Mouse (Mus musculus) induced T-regulatory cell, adult 2 months (primary cell): ENCODE measurements at regions not wholly inside any gene's neighbourhood (a gene's known extent, or its start where the extent isn't known, plus 50 kb on each side); places are given as distances from the start of the nearest gene placed in this dataset.

Source experiments
- DNase-seq: peaks from one replicate; pipeline ENCODE4 v3.0.0-alpha.2; 2012; ENCODE audit warnings: low read depth

DNA sequence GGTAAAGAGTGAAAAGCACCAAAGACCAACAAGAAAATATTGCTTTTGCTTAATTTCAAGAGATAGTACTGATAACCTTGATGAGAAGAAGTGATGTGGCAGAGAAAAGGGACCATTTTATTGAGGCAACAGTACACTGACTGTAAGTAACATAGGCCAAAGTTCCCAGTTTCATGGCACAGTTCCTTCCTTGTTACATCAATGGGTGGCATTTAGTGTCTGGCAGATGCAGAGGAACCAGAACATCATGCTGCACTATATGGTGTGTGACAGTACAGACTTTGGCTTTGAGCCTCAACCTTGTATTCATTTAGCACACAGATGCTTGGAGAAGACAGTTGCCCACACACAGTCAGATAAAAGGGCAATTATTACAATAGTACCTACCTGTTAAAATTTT is 123.7 kb upstream of the Tent5a start:
- no peak for DNase-seq

DNA sequence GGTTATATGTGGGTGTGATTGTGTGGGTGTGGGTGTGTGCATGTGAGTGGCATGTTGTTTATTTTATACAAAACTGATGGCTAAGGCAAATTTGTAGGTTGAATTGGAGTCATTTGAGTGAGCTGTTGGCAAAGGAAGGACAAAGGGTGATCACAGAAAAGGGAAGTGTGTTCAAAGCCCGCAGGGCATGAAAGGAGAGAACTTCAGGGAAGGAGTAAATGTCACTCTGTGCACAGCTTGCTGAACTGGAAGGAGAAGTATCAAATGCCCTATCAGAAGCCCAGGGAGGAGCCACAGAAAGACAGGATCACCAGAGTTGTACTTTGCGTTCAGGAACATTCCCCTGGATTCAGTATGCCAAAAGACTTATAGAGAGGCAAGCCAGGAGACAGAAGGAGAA is 122.3 kb upstream of the Tent5a start:
- DNase-seq = no peak

- no peak for DNase-seq
Measured at GRCm38 (mm10) chr9:85442761-85443505, 115.8 kb upstream of the Tent5a start.

DNA sequence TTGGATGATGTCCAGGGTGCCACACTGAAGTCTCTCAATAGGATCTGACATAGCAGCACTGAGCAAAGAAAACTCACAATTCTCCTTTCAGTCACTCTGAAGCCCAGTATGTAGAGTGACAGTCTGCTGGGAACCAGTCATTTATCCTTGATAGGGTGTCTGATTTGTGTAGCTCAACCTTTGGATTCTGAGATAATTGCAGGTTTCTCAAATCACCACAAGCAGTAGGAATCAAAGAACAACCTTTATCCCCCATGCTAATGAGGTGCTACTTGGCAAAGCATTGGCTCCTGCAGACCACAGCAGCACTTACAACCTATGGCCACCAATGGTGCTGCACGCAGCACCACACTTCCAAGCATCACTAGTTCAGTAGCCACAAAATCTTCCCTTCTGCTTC is 112.5 kb upstream of the Tent5a start:
- DNase-seq = no peak

DNA sequence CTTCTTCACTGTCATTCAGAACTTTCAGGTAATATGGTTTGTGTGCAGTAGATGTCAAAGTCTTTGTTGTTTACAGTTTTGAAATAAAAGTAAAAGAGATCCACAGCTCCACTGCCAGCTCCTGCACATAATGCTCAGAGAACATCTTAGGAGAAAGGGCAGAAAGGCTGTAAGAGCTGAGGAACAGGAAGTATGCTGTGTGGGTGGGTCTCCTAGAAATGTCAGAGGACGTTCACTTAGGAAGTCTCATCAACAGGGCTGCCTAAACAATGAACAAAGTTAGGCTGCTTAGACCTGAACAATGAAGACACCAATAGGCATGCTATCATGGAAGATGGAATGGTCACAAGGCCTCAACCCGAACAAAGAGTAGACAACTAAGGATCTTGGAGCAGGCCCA is 105.1 kb upstream of the Tent5a start:
- DNase-seq = no peak

DNA sequence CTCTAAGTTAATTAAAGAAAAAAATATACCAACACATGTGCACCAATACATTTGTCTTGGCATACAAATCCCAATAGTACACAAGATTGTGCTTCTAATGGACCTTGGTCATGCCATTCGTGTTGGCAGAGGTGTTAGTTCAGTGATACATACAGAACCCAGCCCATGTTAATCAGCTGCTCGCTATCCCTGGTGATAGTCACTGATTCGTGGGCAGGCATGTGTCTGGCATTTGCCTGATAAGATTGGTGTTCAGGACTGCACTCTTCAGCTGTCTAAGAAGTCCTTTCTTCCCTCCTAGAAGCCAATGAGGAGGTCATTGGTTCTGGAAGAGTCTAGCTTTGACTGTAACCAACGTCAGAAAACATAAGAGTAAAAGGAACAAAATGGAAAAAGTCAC is 99.7 kb upstream of the Tent5a start:
- no peak for DNase-seq

DNA sequence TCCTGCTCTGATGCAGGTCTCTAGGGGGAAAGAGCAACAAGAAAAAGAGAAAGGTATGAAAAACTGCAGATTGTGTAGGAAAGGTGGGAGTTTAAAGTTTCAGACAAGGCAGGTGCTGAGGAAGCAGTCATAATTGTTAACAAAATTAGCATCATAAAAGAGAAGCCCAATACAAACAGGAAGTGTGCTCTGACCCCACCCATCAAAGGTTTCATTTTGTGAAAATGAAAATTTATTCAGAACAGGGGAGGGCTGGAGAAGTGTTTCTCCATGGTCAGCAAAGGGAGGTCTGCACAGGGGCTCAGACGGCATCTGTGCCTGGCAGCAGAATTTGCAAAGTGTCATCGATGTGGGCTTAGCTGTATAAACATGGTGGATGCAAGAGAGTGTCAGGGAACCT is 96.8 kb upstream of the Tent5a start:
- peak; percentile 7 for DNase-seq

DNA sequence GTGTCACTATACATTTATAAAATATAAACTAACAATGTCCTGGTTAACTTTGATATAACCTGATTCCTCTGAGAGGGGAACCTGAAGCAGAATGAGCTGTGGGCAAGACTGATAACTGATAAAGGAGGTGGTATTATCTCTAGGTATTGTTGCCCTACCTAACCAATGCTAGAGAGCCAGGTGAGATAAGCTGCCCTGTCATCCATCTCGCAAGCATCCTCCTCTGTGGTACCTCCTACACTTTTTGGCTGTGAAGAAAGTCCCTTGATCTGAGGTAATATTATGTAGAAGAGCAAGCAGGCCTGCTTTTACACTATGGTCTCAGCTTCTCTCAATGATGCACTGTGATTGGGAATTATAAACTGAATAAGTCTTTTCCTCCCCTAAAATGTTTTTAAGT is 87.2 kb upstream of the Tent5a start:
- peak; percentile 60 for DNase-seq

GRCm38 (mm10) chr9:85413813-85414212 is 86.7 kb upstream of the Tent5a start:
- DNase-seq = peak; percentile 82

- DNase-seq = peak; percentile 35
Measured at GRCm38 (mm10) chr9:85410643-85411296, 83.6 kb upstream of the Tent5a start.

GRCm38 (mm10) chr9:85409974-85410506 is 82.9 kb upstream of the Tent5a start:
- no peak for DNase-seq

DNA sequence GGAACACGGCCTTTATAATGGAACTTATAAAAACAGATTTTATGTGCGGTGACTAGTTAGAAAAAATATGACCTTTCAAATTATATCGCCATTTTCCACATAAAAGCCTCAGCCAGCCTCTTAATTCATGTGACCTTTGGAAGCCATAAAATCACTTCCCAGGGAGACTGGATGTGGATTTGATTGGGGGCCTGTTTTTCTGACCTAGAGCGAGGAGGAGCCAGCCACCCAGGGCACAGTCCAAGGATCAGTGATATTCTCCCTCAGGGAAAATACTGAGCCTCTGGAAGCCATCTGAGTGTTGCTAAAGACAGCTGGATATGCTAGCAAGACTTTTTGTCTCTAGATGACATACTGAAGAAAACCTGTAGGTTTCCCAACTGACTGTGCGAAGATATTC is 81.3 kb upstream of the Tent5a start:
- no peak for DNase-seq

GRCm38 (mm10) chr9:85407592-85407991 is 80.4 kb upstream of the Tent5a start:
- DNase-seq = no peak

DNA sequence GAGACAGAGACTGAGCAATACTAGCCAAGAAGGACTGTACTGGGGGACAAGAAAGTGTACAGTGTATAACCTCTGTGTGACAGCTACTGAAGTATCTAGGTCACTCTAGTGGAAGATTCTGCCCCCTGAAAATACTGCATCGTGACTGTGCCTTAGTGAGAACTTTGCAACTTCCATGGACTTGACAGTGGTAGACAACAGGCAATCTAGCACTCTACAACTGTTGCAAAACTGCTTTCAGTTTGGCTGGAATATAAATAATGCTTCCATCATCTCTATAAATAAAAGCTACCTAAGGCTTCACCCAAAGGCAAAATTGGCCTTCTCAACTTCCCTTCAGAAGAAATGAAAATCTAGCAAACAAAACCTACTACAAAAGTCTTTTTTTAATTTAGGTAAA is 74.6 kb upstream of the Tent5a start:
- DNase-seq = no peak

GRCm38 (mm10) chr9:85400600-85401313 is 73.6 kb upstream of the Tent5a start:
- no peak for DNase-seq

DNA sequence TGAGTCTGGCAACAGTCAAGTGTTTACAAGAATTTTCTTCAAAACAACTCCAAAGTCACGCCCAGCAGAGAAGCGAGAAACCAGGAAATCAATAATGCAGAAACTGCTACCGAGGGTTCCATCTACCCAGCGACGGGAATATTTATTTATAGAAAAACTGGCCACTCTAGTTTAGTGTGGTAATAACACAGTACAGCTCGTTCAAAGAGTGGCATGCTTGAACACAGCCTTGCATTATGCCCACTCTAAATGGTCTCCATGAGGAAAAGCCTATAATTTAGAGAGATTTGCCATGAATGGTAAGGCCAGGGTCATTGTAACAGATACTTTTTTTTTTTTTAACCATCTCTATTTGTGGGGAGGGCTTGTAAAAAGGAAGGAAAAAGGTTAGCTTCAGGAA is 67.8 kb upstream of the Tent5a start:
- no peak for DNase-seq

DNA sequence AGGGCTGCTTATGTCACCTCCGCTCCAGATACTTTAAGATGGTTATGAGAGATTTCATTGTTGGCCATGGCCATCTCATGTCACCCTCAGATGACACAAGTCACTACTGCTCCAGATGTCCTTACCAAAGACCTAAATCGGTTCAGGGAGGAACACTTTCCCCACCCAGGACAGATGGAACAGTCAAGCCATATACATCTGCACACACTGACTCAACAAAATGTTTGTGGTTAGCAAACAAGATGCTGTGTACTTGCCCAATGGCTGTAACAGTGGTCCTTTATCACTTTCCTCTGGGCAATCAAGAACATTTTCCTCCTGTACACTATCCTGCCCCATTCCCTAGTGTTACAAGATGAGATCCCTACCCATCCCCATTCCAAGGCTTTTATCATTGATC is 64.1 kb upstream of the Tent5a start:
- no peak for DNase-seq

DNA sequence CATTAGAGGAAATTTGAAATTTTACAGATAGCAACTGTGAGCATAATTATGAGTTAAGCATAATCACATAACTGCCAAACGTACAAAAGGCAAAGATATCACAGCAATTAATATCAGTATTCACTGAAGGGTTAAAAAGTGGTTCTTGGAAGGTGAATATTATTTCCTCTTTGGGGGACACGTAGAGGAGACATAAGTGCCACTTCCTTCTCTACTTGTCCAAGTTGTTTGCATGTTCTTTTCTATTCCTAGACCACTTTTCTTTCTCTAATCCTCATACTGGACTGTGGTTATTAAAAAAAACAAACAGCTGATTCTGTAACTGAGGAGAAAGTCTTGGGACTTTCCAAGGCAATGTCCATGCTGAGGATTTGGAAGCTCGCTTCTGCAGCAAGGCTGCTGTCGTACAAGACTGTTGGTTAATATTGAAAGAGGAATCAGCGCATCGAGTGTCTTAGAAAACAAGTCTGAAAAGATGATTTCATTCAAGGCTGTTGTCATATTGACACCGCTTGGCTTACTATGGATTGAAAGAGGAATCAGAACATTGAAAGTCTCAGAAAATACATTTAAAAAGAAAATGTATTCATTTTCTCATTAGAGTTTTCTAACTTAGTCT is 61.7 kb upstream of the Tent5a start:
- DNase-seq = no peak

DNA sequence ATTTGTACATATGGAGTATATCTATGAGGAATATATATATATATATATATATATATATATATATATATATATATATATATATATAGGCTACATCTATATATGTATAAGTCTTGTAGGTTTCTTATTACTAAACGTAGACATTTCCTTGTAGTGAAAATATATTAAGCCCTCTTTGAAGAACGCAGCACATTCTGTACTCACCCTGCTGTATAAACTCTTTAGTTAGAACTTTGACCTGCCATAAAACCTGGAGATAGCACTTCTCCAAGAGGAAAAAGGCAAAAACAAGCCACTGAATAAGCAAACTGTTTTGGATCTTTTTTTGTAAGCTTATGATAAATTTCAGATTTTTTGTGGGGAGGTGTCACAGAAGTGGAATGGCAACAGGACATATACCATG is 55.3 kb upstream of the Tent5a start:
- DNase-seq = no peak

- DNase-seq = no peak
Measured at GRCm38 (mm10) chr9:85380756-85381155, 53.6 kb upstream of the Tent5a start.

DNA sequence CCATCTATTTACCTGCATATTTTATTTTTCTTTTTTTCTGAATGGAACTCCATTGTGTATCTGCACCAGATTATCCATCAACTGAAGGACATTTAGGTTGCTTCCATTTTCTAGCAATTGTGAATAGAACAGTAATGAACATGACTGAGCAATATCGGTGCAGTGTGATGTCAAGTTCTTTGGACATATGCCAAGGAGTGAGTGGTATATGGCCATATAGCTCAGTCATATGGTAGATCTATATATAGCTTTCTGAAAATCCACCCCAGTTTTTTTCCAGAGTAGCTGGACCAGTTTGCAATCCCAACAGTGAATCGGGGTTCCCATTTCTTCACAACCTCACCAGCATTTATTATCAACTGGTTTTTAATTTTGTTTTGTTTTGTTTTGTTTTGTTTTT is 52.0 kb upstream of the Tent5a start:
- no peak for DNase-seq
